Mouse (Mus musculus) limb, embryonic 14.5 days (tissue): ENCODE results near the gene Itga7. TPM values are rescaled to one million over a fixed set of nuclear protein-coding genes. Genes with fewer than 3 reads are reported as not detected.

Experiments used
- ATAC-seq: fragments of 200-750 bp; cut with Nextera tagmentation; 2 replicates; pipeline ENCODE4 v1.8.0; 2017; ENCODE audit warnings: low read depth, moderate number of reproducible peaks, moderate TSS enrichment; ENCODE audit not compliant: low FRiP score
- DNase-seq: peaks from one replicate; pipeline ENCODE4 v3.0.0-alpha.2; 2015; ENCODE audit warnings: low spot score
- H3K27ac ChIP-seq: fragments of 300-500 bp; sonication (generic); replicated peaks from 2 replicates; pipeline ENCODE4 v1.5.1; 2014; ENCODE audit warnings: low read depth, mild to moderate bottlenecking, low read length, moderate library complexity, mixed read lengths
- H3K27me3 ChIP-seq: fragments of 300-500 bp; sonication (generic); 2 replicates; pipeline ENCODE4 v1.6.1; 2014; ENCODE audit warnings: low read length, mixed read lengths; ENCODE audit not compliant: control insufficient read depth, insufficient read depth
- H3K36me3 ChIP-seq: fragments of 300-500 bp; sonication (generic); 2 replicates; pipeline ENCODE4 v1.6.1; 2014; ENCODE audit warnings: mild to moderate bottlenecking, low read length, moderate library complexity, mixed read lengths; ENCODE audit not compliant: control insufficient read depth, insufficient read depth
- H3K4me1 ChIP-seq: fragments of 300-500 bp; sonication (generic); 2 replicates; pipeline ENCODE4 v1.6.1; 2014; ENCODE audit warnings: antibody characterized with exemption, low read length, mixed read lengths; ENCODE audit not compliant: control insufficient read depth, insufficient read depth
- H3K4me2 ChIP-seq: fragments of 300-500 bp; sonication (generic); replicated peaks from 2 replicates; pipeline ENCODE4 v1.6.1; 2014; ENCODE audit warnings: low read depth, mild to moderate bottlenecking, low read length, moderate library complexity; ENCODE audit not compliant: severe bottlenecking
- H3K4me3 ChIP-seq: fragments of 300-500 bp; sonication (generic); replicated peaks from 2 replicates; pipeline ENCODE4 v1.5.1; 2014; ENCODE audit warnings: low read length
- H3K9ac ChIP-seq: fragments of 300-500 bp; sonication (generic); 2 replicates; pipeline ENCODE4 v1.6.1; 2014; ENCODE audit warnings: mild to moderate bottlenecking, low read depth, low read length, moderate library complexity; ENCODE audit not compliant: severe bottlenecking
- H3K9me3 ChIP-seq: fragments of 300-500 bp; sonication (generic); 2 replicates; pipeline ENCODE4 v1.6.1; 2016; ENCODE audit warnings: low read length; ENCODE audit not compliant: control insufficient read depth
- POLR2A ChIP-seq: fragments of 200-500 bp; IDR thresholded peaks from 2 replicates; pipeline ENCODE4 v1.8.0; 2012; ENCODE audit warnings: inconsistent platforms, mild to moderate bottlenecking, moderate library complexity, borderline replicate concordance; ENCODE audit not compliant: insufficient read depth, insufficient read length; ENCODE audit errors: extremely low read depth
- WGBS: fragments of 180-500 bp; shearing (Covaris S2); extraction: QIAGEN DNeasy Blood & Tissue Kit; methylation state at CpG from one replicate; pipeline ENCODE4 v1.1.7; 2014; 5-methylcytosine and 5-hydroxymethylcytosine counted together
- polyA plus RNA-seq, 2 experiments: library from polyadenylated mRNA; depleted of rRNA in 1 of 2; stranded (reverse) in 1 of 2; unstranded in 1 of 2; fragments of >200 nt; fragmentation: Nextera tagmentation in 1 of 2; extraction: Ambion mirVana in 1 of 2; gene quantifications; 2 replicates each; pipeline versions ENCODE4 v1.2.1 to v1.2.3; 2012 to 2014

The Itga7 gene
- polyA plus RNA-seq, 2 experiments = 11.5 to 22.3 TPM

DNA sequence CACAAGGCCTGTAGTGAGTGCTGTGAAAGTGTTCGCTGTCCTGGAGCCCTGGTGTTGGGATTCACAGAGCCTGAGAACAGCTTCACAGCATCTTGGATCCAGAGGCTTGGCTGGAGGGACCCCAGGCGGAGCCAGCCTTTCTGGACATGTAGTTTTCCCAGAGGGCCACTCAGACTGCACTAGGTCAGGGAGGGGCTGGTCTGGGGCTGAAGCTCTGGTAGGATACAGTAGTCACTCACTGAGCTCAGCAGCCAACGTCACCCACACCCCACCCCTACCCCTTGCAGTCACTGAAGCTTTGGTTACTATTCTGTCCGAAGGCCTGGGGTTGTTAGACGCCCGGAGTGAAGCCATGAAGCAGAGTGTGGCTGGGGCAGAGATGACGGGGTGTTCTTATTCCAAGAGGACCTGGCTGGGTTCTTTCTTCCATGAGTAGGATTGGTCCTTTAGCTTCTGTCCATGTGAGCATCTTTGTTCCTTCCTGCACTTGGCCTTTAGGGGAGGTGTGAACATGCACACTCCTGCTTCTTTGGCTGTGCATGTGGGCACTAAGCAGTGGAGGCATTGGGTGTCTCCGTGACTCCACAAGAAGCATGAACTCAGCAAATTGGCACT is 2.3 kb downstream of the Itga7 start:
- TF ChIP-seq POLR2A = no peak
- Histone ChIP-seq H3K27ac (no peak overlapping the region), H3K9ac (no peak overlapping the region), H3K9me3 (no peaks in the 10 kb centered on the region), H3K27me3 (peaks cover 40% of the 10 kb centered on the region), H3K36me3 (no peaks in the 10 kb centered on the region), H3K4me1 (peaks cover 3% of the 10 kb centered on the region; the same call in 1 of the 2 replicates), H3K4me2 (no peak overlapping the region), H3K4me3 (no peak overlapping the region)
- no peak for DNase-seq
- 67% methylated on average over 8 of the region's 8 CpGs for WGBS
- ATAC-seq = no peak

DNA sequence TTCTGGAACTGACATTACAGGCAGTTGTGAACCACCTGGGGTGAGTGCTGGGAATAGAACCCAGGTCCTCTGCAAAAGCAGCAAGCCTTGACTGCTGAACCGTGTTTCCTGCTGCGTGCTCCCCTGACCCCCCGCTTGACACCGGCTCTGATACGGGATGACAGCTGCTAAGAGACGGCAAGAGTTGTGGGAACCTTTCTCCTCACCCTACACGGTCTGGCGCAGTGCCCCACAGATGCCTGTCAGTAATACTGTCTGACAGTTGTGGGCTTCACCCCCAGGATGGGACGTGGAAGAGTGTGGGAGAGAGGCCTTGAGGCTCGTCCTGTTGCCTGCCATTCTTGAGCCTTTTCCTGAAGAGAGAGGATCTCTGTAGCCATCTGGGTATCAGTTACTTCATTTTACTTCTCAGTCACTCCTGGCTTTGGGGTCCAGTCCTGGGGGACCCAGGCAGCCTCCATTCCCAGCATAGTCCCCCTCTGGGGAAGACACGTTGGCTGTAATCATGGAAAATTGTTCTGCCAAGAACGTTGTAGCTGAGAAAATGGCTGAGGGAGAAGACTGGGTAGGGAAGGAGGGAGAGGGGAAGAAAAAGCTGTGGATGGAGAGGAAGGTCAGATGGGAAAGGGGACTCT is 4.3 kb downstream of the Itga7 start:
- H3K9me3 ChIP-seq = no peaks in the 10 kb centered on the region

DNA sequence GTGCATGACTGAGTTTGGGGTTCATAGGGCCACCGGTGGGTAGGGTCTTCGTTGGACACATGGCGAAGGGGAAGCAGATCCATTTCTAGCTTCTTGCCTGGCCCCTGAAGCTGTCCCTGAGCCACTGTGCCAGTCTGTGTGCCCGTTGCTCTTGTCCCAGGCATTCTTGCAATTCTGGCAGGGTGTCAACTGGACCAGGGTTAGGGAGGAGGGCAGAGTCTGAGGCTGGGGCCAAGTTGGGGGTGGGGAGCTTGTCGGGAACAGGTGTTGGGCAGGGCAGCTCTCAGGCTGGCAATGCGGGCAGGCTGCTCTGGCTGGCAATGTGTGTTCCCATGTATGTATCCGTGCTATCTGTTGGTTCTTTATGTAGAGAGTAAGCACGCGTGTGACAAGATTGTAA is 4.8 kb downstream of the Itga7 start:
- DNase-seq (no peak), ATAC-seq (no peak)
- H3K4me3 ChIP-seq = no peak overlapping the region
- H3K9me3 ChIP-seq = no peaks in the 10 kb centered on the region
- no peak overlapping the region for H3K4me2 ChIP-seq
- no peaks in the 10 kb centered on the region for H3K36me3 ChIP-seq
- no peak overlapping the region for H3K9ac ChIP-seq
- no peak overlapping the region for H3K27ac ChIP-seq
- WGBS = 77% methylated on average over 9 of the region's 9 CpGs
- peaks cover 3% of the 10 kb centered on the region; the same call in 1 of the 2 replicates for H3K4me1 ChIP-seq
- TF ChIP-seq POLR2A = no peak
- H3K27me3 ChIP-seq = peaks cover 27% of the 10 kb centered on the region

More for the DNA sequence above, 4.3 kb downstream of the Itga7 start:
- H3K27me3 ChIP-seq = peaks cover 33% of the 10 kb centered on the region
- H3K4me3 ChIP-seq = no peak overlapping the region
- H3K27ac ChIP-seq = no peak overlapping the region
- H3K36me3 ChIP-seq = no peaks in the 10 kb centered on the region
- H3K4me2 ChIP-seq = no peak overlapping the region
- 71% methylated on average over 12 of the region's 12 CpGs for WGBS
- ATAC-seq (peak; percentile 32; the same call in 1 of the 2 replicates), DNase-seq (no peak)
- H3K4me1 ChIP-seq = peaks cover 3% of the 10 kb centered on the region; the same call in 1 of the 2 replicates
- no peak overlapping the region for H3K9ac ChIP-seq
- no peak for TF ChIP-seq POLR2A

DNA sequence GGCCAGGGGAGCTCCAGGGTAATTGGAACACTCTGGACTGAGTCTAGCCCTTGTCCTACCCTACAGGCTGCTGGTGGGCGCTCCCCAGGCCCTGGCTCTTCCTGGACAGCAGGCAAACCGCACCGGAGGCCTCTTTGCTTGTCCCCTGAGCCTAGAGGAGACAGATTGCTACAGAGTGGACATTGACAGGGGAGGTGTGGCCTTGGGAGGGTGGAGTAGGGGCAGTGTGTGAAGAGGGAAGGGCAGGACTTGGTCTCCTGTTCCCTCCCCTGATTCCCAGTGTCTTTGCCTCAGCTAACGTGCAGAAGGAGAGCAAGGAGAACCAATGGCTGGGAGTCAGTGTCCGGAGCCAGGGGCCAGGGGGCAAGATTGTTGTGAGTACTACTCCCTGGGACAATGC is 5.4 kb downstream of the Itga7 start:
- peaks cover 2% of the 10 kb centered on the region; the same call in 1 of the 2 replicates for H3K4me1 ChIP-seq
- H3K9ac ChIP-seq = no peak overlapping the region
- WGBS = 68% methylated on average over 5 of the region's 5 CpGs
- peaks cover 22% of the 10 kb centered on the region for H3K27me3 ChIP-seq
- no peaks in the 10 kb centered on the region for H3K36me3 ChIP-seq
- no peak overlapping the region for H3K4me2 ChIP-seq
- ATAC-seq = no peak
- H3K9me3 ChIP-seq = no peaks in the 10 kb centered on the region
- no peak overlapping the region for H3K27ac ChIP-seq
- no peak overlapping the region for H3K4me3 ChIP-seq
- no peak for TF ChIP-seq POLR2A
- DNase-seq = no peak

DNA sequence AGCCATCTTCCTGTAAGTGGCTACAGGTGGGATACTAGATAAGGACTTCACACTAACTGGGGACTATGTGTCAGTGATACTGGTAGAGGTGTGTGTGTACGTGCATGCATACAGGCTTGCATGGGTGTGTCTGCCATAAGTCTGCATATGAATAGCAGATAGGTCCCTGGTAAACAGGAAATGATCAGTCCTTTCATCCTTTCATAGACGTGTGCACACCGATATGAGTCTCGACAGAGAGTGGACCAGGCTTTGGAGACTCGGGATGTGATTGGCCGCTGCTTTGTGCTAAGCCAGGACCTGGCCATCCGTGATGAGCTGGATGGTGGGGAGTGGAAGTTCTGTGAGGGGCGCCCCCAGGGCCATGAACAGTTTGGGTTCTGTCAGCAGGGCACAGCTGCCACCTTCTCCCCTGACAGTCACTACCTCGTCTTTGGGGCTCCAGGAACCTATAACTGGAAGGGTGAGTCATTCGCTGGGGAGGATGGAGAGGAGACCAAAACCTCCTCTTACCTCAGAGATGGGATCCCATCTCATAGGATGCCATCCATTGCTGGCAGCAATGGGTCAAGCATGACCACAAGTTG is 7.0 kb downstream of the Itga7 start:
- DNase-seq (no peak), ATAC-seq (no peak)
- WGBS = 85% methylated on average over 10 of the region's 10 CpGs
- H3K27ac ChIP-seq = no peak overlapping the region
- no peaks in the 10 kb centered on the region for H3K9me3 ChIP-seq
- H3K36me3 ChIP-seq = no peaks in the 10 kb centered on the region
- no peak overlapping the region for H3K4me2 ChIP-seq
- 0 out of 2 replicates have a peak, but pooled peaks cover 7% of the 10 kb centered on the region for H3K27me3 ChIP-seq
- no peak for TF ChIP-seq POLR2A
- no peaks in the 10 kb centered on the region for H3K4me1 ChIP-seq
- H3K4me3 ChIP-seq = no peak overlapping the region
- H3K9ac ChIP-seq = no peak overlapping the region
